8 mouse cellular contexts compared by ENCODE assay signal in the genomic region with DNA sequence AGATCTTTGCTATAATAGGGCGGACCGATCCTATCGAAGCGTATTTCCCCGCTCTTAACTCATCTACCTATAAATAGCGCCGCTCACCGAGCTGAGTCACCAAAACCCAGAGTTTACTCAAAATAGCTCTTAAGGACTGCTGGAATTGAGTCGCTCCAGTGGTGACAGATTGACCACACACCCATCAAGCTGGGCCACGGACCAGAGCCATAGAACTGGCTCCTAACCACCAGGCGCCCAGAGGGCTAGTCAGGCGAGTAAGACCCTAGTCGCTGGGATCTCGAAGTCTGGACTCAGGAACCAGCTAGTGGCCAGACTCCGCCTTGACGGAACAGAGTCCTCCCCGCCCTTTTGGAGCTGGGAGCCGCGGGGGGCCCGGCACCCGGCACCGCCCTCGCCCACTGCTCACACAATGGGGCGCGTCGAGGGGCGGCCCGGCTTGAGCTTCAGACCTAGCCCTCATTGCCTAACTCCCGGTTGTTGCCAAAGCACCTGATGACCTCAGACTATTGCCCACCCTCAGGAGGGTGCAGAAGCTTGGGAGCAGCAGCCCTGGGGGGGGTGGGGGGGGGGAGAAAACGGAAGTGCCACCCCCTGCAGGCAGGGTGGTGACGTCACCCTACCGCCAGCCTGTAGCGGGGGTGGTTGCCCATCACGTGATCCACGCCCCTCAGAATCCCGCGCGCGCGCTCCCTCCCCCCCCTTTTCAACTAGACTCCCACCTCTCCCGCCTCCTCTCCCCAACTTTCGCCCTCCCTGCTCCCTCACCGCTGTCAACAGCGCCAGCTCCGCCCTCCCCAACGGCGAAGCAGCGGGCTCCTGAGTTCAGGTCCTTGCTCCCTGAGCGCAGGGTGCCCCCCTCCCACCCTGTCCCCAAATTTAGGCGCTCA.
A peak's percentile ranks its signal among the peaks of the same experiment; 100 is the strongest.
DNase-seq lines count a peak whose midpoint lies in the region; TF ChIP-seq lines count a peak whose summit lies in the region.

No protein-coding gene starts in this region.

- peaks cover 12% of the 10 kb centered on the region for H3K27me3 ChIP-seq in megakaryocyte, embryonic 14.5 days (replicated peaks)

- peak overlapping the region; percentile 99 for H3K27ac ChIP-seq in cortical plate, adult 2 months (ENCODE audit: insufficient read depth, low read length)

- H3K4me1 ChIP-seq in cortical plate, adult 2 months (ENCODE audit: control insufficient read depth, insufficient read depth, low read length): no peaks in the 10 kb centered on the region; the same call in 1 of the 2 replicates
- H3K4me1 ChIP-seq in megakaryocyte, embryonic 14.5 days: peaks cover 41% of the 10 kb centered on the region

- no peaks in the 10 kb centered on the region for H3K9me3 ChIP-seq in megakaryocyte, embryonic 14.5 days

- peaks cover 13% of the 10 kb centered on the region for H3K36me3 ChIP-seq in megakaryocyte, embryonic 14.5 days (replicated peaks; ENCODE audit: low read length)

- peak; percentile 91 to 96 for DNase-seq in adrenal gland, adult (ENCODE audit: inconsistent age in 2 of 2, low spot score in 1 of 2)
- DNase-seq in gastrocnemius, adult 8-10 months (ENCODE audit: low spot score in 2 of 2): peak; percentile 78 to 87
- DNase-seq in induced T-regulatory cell, adult 2 months (ENCODE audit: low read depth): peak; percentile 87
- peak; percentile 66 to 79 for DNase-seq in left cerebral cortex, adult 9 months (ENCODE audit: low spot score in 2 of 2)
- peak; percentile 90 for DNase-seq in right cerebral cortex, postnatal 14 days
- peak; percentile 71 for DNase-seq in urinary bladder, postnatal 25 days (ENCODE audit: low spot score)

- peak; percentile 54; the same call in 1 of the 2 replicates for TF ChIP-seq POLR2A in cortical plate, adult 2 months (IDR thresholded peaks at IDR 0.05; ENCODE audit: extremely low read depth, insufficient read depth, low read length)

- TF ChIP-seq CTCF in cortical plate, adult 2 months (IDR thresholded peaks at IDR 0.05; ENCODE audit: extremely low read depth, insufficient read depth, low read length): no peak

- peak overlapping the region; percentile 79 for H3K4me3 ChIP-seq in cortical plate, adult 2 months (ENCODE audit: insufficient read depth, low read length)
- peak overlapping the region; percentile 98 for H3K4me3 ChIP-seq in megakaryocyte, embryonic 14.5 days (replicated peaks)

Comparison
In these comparisons a context has a peak if more than half of its experiments do, and no peak if none do; other contexts are left out.
1. Peak in every context shown above with its lines: DNase-seq, H3K4me3 ChIP-seq and H3K27ac ChIP-seq.